In the genomic region with DNA sequence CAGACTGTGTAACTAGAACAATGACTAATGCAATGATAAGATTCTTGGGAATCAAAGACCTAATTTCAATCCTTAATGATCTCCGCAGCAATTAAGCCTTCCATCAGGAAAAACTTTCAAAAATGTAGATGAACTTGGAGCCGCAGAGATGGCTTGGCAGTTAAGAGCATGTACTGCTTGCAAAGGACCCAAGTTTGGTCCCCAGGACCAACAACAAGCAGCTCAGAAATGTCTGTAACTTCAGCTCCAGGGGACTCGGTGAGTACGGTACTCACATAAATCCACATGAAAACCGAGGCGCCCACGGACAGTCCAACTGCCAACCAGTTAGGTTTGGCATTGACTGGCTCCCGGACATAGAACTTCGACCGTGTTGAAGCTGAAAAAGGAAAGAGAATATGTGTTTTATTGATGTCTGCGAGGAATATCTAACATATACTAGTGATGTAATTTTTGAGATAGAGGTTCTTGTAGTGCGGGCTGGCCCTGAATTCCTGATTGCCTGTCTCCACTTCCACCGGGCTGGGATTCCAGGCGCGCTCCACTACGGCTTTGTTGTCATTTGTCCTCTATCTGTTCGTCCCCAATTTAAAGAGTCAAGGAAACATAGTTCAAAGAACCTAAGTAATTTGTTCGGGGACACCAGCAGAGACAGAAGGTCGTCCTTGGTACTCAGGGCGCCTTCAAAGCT, we compare ENCODE assay signal across 8 mouse cellular contexts. TPM values are rescaled to one million over a fixed set of nuclear protein-coding genes. Genes with fewer than 3 reads are reported as not detected.
DNase-seq lines count a peak whose midpoint lies in the region; ATAC-seq lines count a peak whose summit lies in the region.

No protein-coding gene starts in this region.

- H3K4me3 ChIP-seq in kidney, embryonic 16.5 days (ENCODE audit: low read length) = peak overlapping the region; percentile 96
- peak overlapping the region; percentile 91 for H3K4me3 ChIP-seq in embryonic facial prominence, embryonic 14.5 days (ENCODE audit: low read depth, low read length)
- peak overlapping the region; percentile 58 for H3K4me3 ChIP-seq in hindbrain, embryonic 16.5 days (ENCODE audit: low read length)
- H3K4me3 ChIP-seq in midbrain, embryonic 10.5 days = peak overlapping the region; percentile 73

- peak; percentile 11; the same call in 1 of the 2 replicates for ATAC-seq in kidney, embryonic 16.5 days (ENCODE audit: low FRiP score, low TSS enrichment)
- ATAC-seq in embryonic facial prominence, embryonic 14.5 days (ENCODE audit: low read depth) = peak; percentile 19; the same call in 1 of the 2 replicates
- peak; percentile 12; the same call in 1 of the 2 replicates for ATAC-seq in hindbrain, embryonic 16.5 days

- 10% methylated on average over 20 of the region's 20 CpGs for WGBS in kidney, embryonic 16.5 days
- 17% methylated on average over 20 of the region's 20 CpGs for WGBS in embryonic facial prominence, embryonic 14.5 days
- WGBS in hindbrain, embryonic 16.5 days = 22% methylated on average over 20 of the region's 20 CpGs
- 29% methylated on average over 20 of the region's 20 CpGs for WGBS in midbrain, embryonic 10.5 days

- peaks cover 18% of the 10 kb centered on the region; the same call in 1 of the 2 replicates for H3K36me3 ChIP-seq in kidney, embryonic 16.5 days (ENCODE audit: insufficient read depth, low read length)
- H3K36me3 ChIP-seq in embryonic facial prominence, embryonic 14.5 days (ENCODE audit: control insufficient read depth, insufficient read depth, low read length) = peaks cover 33% of the 10 kb centered on the region
- H3K36me3 ChIP-seq in hindbrain, embryonic 16.5 days (ENCODE audit: control insufficient read depth, insufficient read depth, low read length) = peaks cover 6% of the 10 kb centered on the region; the same call in 1 of the 2 replicates
- H3K36me3 ChIP-seq in midbrain, embryonic 10.5 days = peaks cover 41% of the 10 kb centered on the region

- DNase-seq in kidney, postnatal 4 days = no peak
- peak; percentile 40 for DNase-seq in MN1 (ENCODE audit: low spot score)
- DNase-seq in embryonic facial prominence, embryonic 14.5 days (ENCODE audit: low spot score) = no peak
- DNase-seq in midbrain, embryonic 10.5 days (ENCODE audit: low spot score) = no peak
- no peak for DNase-seq in urinary bladder, postnatal 10 days (ENCODE audit: low spot score)
- DNase-seq in ovary, postnatal 10 days (ENCODE audit: low spot score) = no peak

- peak overlapping the region; percentile 97 for H3K27ac ChIP-seq in kidney, embryonic 16.5 days (ENCODE audit: low read length)
- H3K27ac ChIP-seq in embryonic facial prominence, embryonic 14.5 days (replicated peaks; ENCODE audit: low read depth, low read length) = peak overlapping the region; percentile 95
- H3K27ac ChIP-seq in hindbrain, embryonic 16.5 days (ENCODE audit: low read depth, low read length) = peak overlapping the region; percentile 91
- H3K27ac ChIP-seq in midbrain, embryonic 10.5 days (replicated peaks) = peak overlapping the region; percentile 97

- peaks cover 7% of the 10 kb centered on the region for H3K4me1 ChIP-seq in kidney, embryonic 16.5 days (ENCODE audit: insufficient read depth, low read length)
- peaks cover 7% of the 10 kb centered on the region for H3K4me1 ChIP-seq in embryonic facial prominence, embryonic 14.5 days (ENCODE audit: control insufficient read depth, insufficient read depth, low read length)
- peaks cover 6% of the 10 kb centered on the region for H3K4me1 ChIP-seq in hindbrain, embryonic 16.5 days (ENCODE audit: control insufficient read depth, insufficient read depth, low read depth, low read length)
- H3K4me1 ChIP-seq in midbrain, embryonic 10.5 days = peaks cover 17% of the 10 kb centered on the region

- no peaks in the 10 kb centered on the region for H3K9me3 ChIP-seq in kidney, embryonic 16.5 days (ENCODE audit: low read length)
- H3K9me3 ChIP-seq in embryonic facial prominence, embryonic 14.5 days (ENCODE audit: control insufficient read depth, low read length) = no peaks in the 10 kb centered on the region
- no peaks in the 10 kb centered on the region for H3K9me3 ChIP-seq in hindbrain, embryonic 16.5 days (ENCODE audit: control insufficient read depth, low read length)
- no peaks in the 10 kb centered on the region for H3K9me3 ChIP-seq in midbrain, embryonic 10.5 days (replicated peaks)

- H3K4me2 ChIP-seq in kidney, embryonic 16.5 days (replicated peaks; ENCODE audit: low read depth, low read length) = peak overlapping the region; percentile 73
- peak overlapping the region; percentile 77 for H3K4me2 ChIP-seq in embryonic facial prominence, embryonic 14.5 days (ENCODE audit: low read depth, low read length)
- peak overlapping the region; percentile 68 for H3K4me2 ChIP-seq in hindbrain, embryonic 16.5 days (ENCODE audit: low read length)

- H3K9ac ChIP-seq in kidney, embryonic 16.5 days (replicated peaks; ENCODE audit: low read length) = peak overlapping the region; percentile 96
- H3K9ac ChIP-seq in embryonic facial prominence, embryonic 14.5 days (ENCODE audit: low read depth, low read length) = peak overlapping the region; percentile 91
- H3K9ac ChIP-seq in hindbrain, embryonic 16.5 days (ENCODE audit: low read depth, low read length) = peak overlapping the region; percentile 84

- no peaks in the 10 kb centered on the region for H3K27me3 ChIP-seq in kidney, embryonic 16.5 days (ENCODE audit: insufficient read depth, low read length)
- H3K27me3 ChIP-seq in embryonic facial prominence, embryonic 14.5 days (replicated peaks; ENCODE audit: control insufficient read depth, insufficient read depth, low read length) = no peaks in the 10 kb centered on the region
- H3K27me3 ChIP-seq in hindbrain, embryonic 16.5 days (replicated peaks; ENCODE audit: control insufficient read depth, insufficient read depth, low read length) = no peaks in the 10 kb centered on the region
- H3K27me3 ChIP-seq in midbrain, embryonic 10.5 days (ENCODE audit: low read depth, poor library complexity, severe bottlenecking) = no peaks in the 10 kb centered on the region

RNA-seq across cellular contexts. Expression of gene Ndufc1, which starts 0.8 kb away (rescaled TPM):
- polyA plus RNA-seq in kidney, embryonic 16.5 days (2015; fragmentation: Nextera tagmentation; extraction: Ambion mirVana) = 672 and 707 TPM in 2 replicates
- 663 and 761 TPM in 2 replicates for polyA plus RNA-seq in embryonic facial prominence, embryonic 14.5 days (2014; fragmentation: Nextera tagmentation; extraction: Ambion mirVana)
- 688 and 807 TPM in 2 replicates for polyA plus RNA-seq in hindbrain, embryonic 16.5 days (2015; fragmentation: Nextera tagmentation; extraction: Ambion mirVana)
- 688 and 718 TPM in 2 replicates for polyA plus RNA-seq in midbrain, embryonic 10.5 days (2016; fragmentation: Nextera tagmentation; extraction: Ambion mirVana)

RNA-seq across cellular contexts. Expression of gene Naa15, which starts 6.9 kb away (rescaled TPM):
- polyA plus RNA-seq in kidney, embryonic 16.5 days (2015; fragmentation: Nextera tagmentation; extraction: Ambion mirVana) = 37.7 and 40.9 TPM in 2 replicates
- 34.5 and 34.8 TPM in 2 replicates for polyA plus RNA-seq in embryonic facial prominence, embryonic 14.5 days (2014; fragmentation: Nextera tagmentation; extraction: Ambion mirVana)
- polyA plus RNA-seq in hindbrain, embryonic 16.5 days (2015; fragmentation: Nextera tagmentation; extraction: Ambion mirVana) = 32.6 and 34.5 TPM in 2 replicates
- polyA plus RNA-seq in midbrain, embryonic 10.5 days (2016; fragmentation: Nextera tagmentation; extraction: Ambion mirVana) = 58.8 and 63.4 TPM in 2 replicates

RNA-seq across cellular contexts. Expression of gene Mgarp, which starts 11.5 kb away (rescaled TPM):
- polyA plus RNA-seq in kidney, embryonic 16.5 days (2015; fragmentation: Nextera tagmentation; extraction: Ambion mirVana) = 7.3 and 10.5 TPM in 2 replicates
- 2.5 and 5.2 TPM in 2 replicates for polyA plus RNA-seq in embryonic facial prominence, embryonic 14.5 days (2014; fragmentation: Nextera tagmentation; extraction: Ambion mirVana)
- polyA plus RNA-seq in hindbrain, embryonic 16.5 days (2015; fragmentation: Nextera tagmentation; extraction: Ambion mirVana) = 1.8 and 2.2 TPM in 2 replicates
- polyA plus RNA-seq in midbrain, embryonic 10.5 days (2016; fragmentation: Nextera tagmentation; extraction: Ambion mirVana) = 35.9 and 39.2 TPM in 2 replicates
